ENCODE assay signal across 40 mouse cellular contexts in genomic region chr8:86600311-86600710, GRCm38 (mm10). TPM values are rescaled to one million over a fixed set of nuclear protein-coding genes. Genes with fewer than 3 reads are reported as not detected.
"Had no signal": no experiment of that assay in that cellular context is flagged by ENCODE, and none has a peak within 500 bp of the region (broad histone marks: within the 10 kb centered on the region; RNA-seq: fewer than 3 reads in every experiment).

No protein-coding gene starts in this region.

- H3K27ac ChIP-seq: heart, embryonic 10.5 days; heart, embryonic 13.5 days; heart, embryonic 15.5 days; hindbrain, embryonic 10.5 days; hindbrain, embryonic 12.5 days; hindbrain, embryonic 13.5 days; hindbrain, embryonic 14.5 days; hindbrain, embryonic 15.5 days; hindbrain, postnatal 0 days; intestine, embryonic 15.5 days; kidney, embryonic 15.5 days; kidney, postnatal 0 days; layer of hippocampus, adult 2 months had no signal

- ATAC-seq: hindbrain, embryonic 16.5 days; hindbrain, postnatal 0 days; inflammation-experienced regulatory T-cells, adult 6 months; intestine, embryonic 15.5 days; intestine, embryonic 16.5 days; intestine, postnatal 0 days had no signal

- H3K9ac ChIP-seq: heart, embryonic 12.5 days; heart, embryonic 13.5 days; heart, embryonic 15.5 days; hindbrain, embryonic 12.5 days; hindbrain, embryonic 13.5 days; hindbrain, embryonic 14.5 days; hindbrain, embryonic 15.5 days; intestine, embryonic 15.5 days; kidney, embryonic 15.5 days had no signal

- H3K4me3 ChIP-seq: heart, embryonic 10.5 days; heart, embryonic 12.5 days; heart, embryonic 13.5 days; heart, embryonic 15.5 days; hindbrain, embryonic 10.5 days; hindbrain, embryonic 12.5 days; hindbrain, embryonic 13.5 days; hindbrain, embryonic 15.5 days; intestine, embryonic 15.5 days; kidney, embryonic 15.5 days; layer of hippocampus, adult 2 months had no signal

- H3K4me2 ChIP-seq: heart, embryonic 11.5 days; heart, embryonic 12.5 days; heart, embryonic 13.5 days; heart, embryonic 15.5 days; hindbrain, embryonic 12.5 days; hindbrain, embryonic 13.5 days; hindbrain, embryonic 14.5 days; hindbrain, embryonic 15.5 days; intestine, embryonic 15.5 days; kidney, embryonic 15.5 days had no signal

- DNase-seq: heart, postnatal 10 days; heart, postnatal 14 days; heart, postnatal 36 days; heart, postnatal 4 days; kidney, adult 11 months; kidney, adult 18-20 months; kidney, adult 8-10 months; kidney, adult 9 months; kidney, postnatal 10 days; kidney, postnatal 14 days; kidney, postnatal 25 days; kidney, postnatal 36 days; kidney, postnatal 4 days; layer of hippocampus, adult 9-11 months; layer of hippocampus, postnatal 36 days had no signal

- H3K27me3 ChIP-seq: heart, embryonic 12.5 days; heart, embryonic 13.5 days; heart, embryonic 15.5 days; hindbrain, embryonic 12.5 days; hindbrain, embryonic 13.5 days; hindbrain, embryonic 15.5 days; intestine, embryonic 15.5 days; kidney, embryonic 15.5 days had no signal

- H3K9me3 ChIP-seq: heart, embryonic 10.5 days; heart, embryonic 12.5 days; heart, embryonic 13.5 days; heart, embryonic 15.5 days; hindbrain, embryonic 10.5 days; hindbrain, embryonic 12.5 days; hindbrain, embryonic 13.5 days; hindbrain, embryonic 15.5 days; intestine, embryonic 15.5 days; kidney, embryonic 15.5 days had no signal

- H3K4me1 ChIP-seq: heart, embryonic 12.5 days; heart, embryonic 13.5 days; heart, embryonic 15.5 days; hindbrain, embryonic 12.5 days; hindbrain, embryonic 13.5 days; hindbrain, embryonic 15.5 days; intestine, embryonic 15.5 days; kidney, embryonic 15.5 days had no signal

- H3K36me3 ChIP-seq: heart, embryonic 10.5 days; heart, embryonic 12.5 days; heart, embryonic 13.5 days; heart, embryonic 15.5 days; hindbrain, embryonic 10.5 days; hindbrain, embryonic 12.5 days; hindbrain, embryonic 13.5 days; hindbrain, embryonic 15.5 days; intestine, embryonic 15.5 days; kidney, embryonic 15.5 days had no signal

RNA-seq across cellular contexts. Expression of gene Abcc12, which starts 19.8 kb away (rescaled TPM):
- total RNA-seq: heart, adult 8-10 months; heart, postnatal 25 days; heart, postnatal 36 days; hematopoietic stem cell, adult 5-6 weeks had no signal
- polyA plus RNA-seq: heart, embryonic 10.5 days; heart, embryonic 11.5 days; heart, embryonic 12.5 days; heart, embryonic 13.5 days; heart, embryonic 14.5 days; heart, postnatal 0 days; hindbrain, embryonic 11.5 days; inflammation-experienced regulatory T-cells, adult 6 months; intestine, postnatal 0 days had no signal
